Mouse (Mus musculus) activated CD4-positive, CD25-positive, alpha-beta regulatory T cell, adult 9 weeks (primary cell): ENCODE results near the gene Ssxa1. TPM values are rescaled to one million over a fixed set of nuclear protein-coding genes. Genes with fewer than 3 reads are reported as not detected.

ENCODE experiments used
- polyA plus RNA-seq: library from polyadenylated mRNA; unstranded; fragments of 100-300 nt; shearing (Covaris generic); gene quantifications from one replicate; pipeline ENCODE4 v1.2.1, GENCODE M21; 2017

Ssxa1 gene
- polyA plus RNA-seq: not detected

GRCm38 (mm10) chrX:21115520-21115919, at the start of gene Ssxa1:
Gene Ssxa1, plus strand, starts transcription at chrX:21115820.

DNA sequence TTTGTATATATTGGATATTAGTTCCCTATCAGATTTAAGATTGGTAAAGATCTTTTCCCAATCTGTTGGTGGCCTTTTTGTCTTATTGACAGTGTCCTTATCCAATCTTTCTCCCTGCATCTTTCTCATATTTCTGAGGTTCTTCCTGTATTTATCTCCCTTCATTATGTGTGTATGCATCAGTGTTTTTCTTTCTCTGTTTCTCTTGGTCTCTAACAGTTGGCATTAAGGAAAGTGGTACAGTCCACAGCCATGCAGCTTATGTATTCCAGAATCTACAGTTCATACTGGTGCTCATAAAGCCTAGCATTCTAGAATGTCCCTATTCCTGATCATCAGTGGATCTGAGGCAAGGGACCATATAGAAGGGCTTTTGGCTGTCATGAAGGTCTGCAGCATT, 47.5 kb upstream of the Ssxa1 start, which contains the start of gene Spaca5:
TSS of gene Spaca5 (plus strand) at position 301 of the 400 bp plus-strand sequence.

GRCm38 (mm10) chrX:21088983-21089866, 26.4 kb upstream of the Ssxa1 start, which contains the start of gene Zfp300:
Gene Zfp300, minus strand, starts transcription at chrX:21089527.

Other genes with a start within 250 kb of the Ssxa1 start
- not detected for gene Timp1, start 245.7 kb upstream of the Ssxa1 start, polyA plus RNA-seq
- gene Syn1, start 194.8 kb upstream of the Ssxa1 start, polyA plus RNA-seq: 0.13 TPM
- 7.6 TPM for gene Cfp, start 184.3 kb upstream of the Ssxa1 start, polyA plus RNA-seq
- 10.9 TPM for gene Elk1, start 165.2 kb upstream of the Ssxa1 start, polyA plus RNA-seq
- 44.5 TPM for gene Uxt, start 153.8 kb upstream of the Ssxa1 start, polyA plus RNA-seq
- gene Zfp182, start 53.5 kb upstream of the Ssxa1 start, polyA plus RNA-seq: 16.6 TPM
- gene Spaca5, start 47.4 kb upstream of the Ssxa1 start, polyA plus RNA-seq: not detected
- gene Zfp300, start 26.3 kb upstream of the Ssxa1 start, polyA plus RNA-seq: 1.9 TPM
- not detected for gene Gm21876, start 59.8 kb downstream of the Ssxa1 start, polyA plus RNA-seq